Mouse (Mus musculus) heart, embryonic 10.5 days (tissue): ENCODE data around the gene Dip2b. TPM values are rescaled to one million over a fixed set of nuclear protein-coding genes. Genes with fewer than 3 reads are reported as not detected.

Experiments
- DNase-seq: peaks from one replicate; pipeline ENCODE4 v3.0.0-alpha.2; 2017; ENCODE audit warnings: low spot score
- H3K27ac ChIP-seq: fragments of 300-500 bp; sonication (generic); 2 replicates; pipeline ENCODE4 v1.5.1; 2016; ENCODE audit warnings: mild to moderate bottlenecking
- H3K27me3 ChIP-seq: fragments of 300-500 bp; sonication (generic); 2 replicates; pipeline ENCODE4 v1.6.1; 2016; ENCODE audit warnings: mild to moderate bottlenecking; ENCODE audit not compliant: poor library complexity, insufficient read depth, severe bottlenecking
- H3K36me3 ChIP-seq: fragments of 300-500 bp; sonication (generic); 2 replicates; pipeline ENCODE4 v1.6.1; 2016; ENCODE audit warnings: mild to moderate bottlenecking, moderate library complexity
- H3K4me1 ChIP-seq: fragments of 300-500 bp; sonication (generic); 2 replicates; pipeline ENCODE4 v1.6.1; 2016; ENCODE audit warnings: mild to moderate bottlenecking
- H3K4me3 ChIP-seq: fragments of 300-500 bp; sonication (generic); 2 replicates; pipeline ENCODE4 v1.5.1; 2016; ENCODE audit warnings: mild to moderate bottlenecking, moderate library complexity
- H3K9me3 ChIP-seq: fragments of 300-500 bp; sonication (generic); 2 replicates; pipeline ENCODE4 v1.6.1; 2016; ENCODE audit warnings: mild to moderate bottlenecking, moderate library complexity
- WGBS: fragments of 180-500 bp; shearing (Covaris S2); methylation state at CpG from one replicate; pipeline ENCODE4 v1.1.7; 2016; 5-methylcytosine and 5-hydroxymethylcytosine counted together
- polyA plus RNA-seq: library from polyadenylated mRNA; unstranded; fragments of >200 nt; fragmentation: Nextera tagmentation; extraction: Ambion mirVana; gene quantifications from 2 replicates; pipeline ENCODE4 v1.2.1, GENCODE M21; 2016

Dip2b gene
- polyA plus RNA-seq, 1 experiment from 2014 or later = 12.2 TPM

- Histone ChIP-seq H3K27ac (no peak overlapping the region), H3K4me3 (no peak overlapping the region), H3K27me3 (no peaks in the 10 kb centered on the region), H3K9me3 (no peaks in the 10 kb centered on the region), H3K4me1 (peaks cover 3% of the 10 kb centered on the region; the same call in 1 of the 2 replicates), H3K36me3 (peaks cover 78% of the 10 kb centered on the region)
- 80% methylated on average over 10 of the region's 10 CpGs for WGBS
- DNase-seq = no peak
Measured at GRCm38 (mm10) chr15:100181841-100182240, 143.4 kb downstream of the Dip2b start.

GRCm38 (mm10) chr15:100182526-100183280 is 144.2 kb downstream of the Dip2b start:
- H3K4me3 ChIP-seq = no peak overlapping the region
- H3K27me3 ChIP-seq = no peaks in the 10 kb centered on the region
- DNase-seq = no peak
- H3K9me3 ChIP-seq = no peaks in the 10 kb centered on the region
- peaks cover 80% of the 10 kb centered on the region for H3K36me3 ChIP-seq
- H3K27ac ChIP-seq = peak overlapping the region; percentile 5; the same call in 1 of the 2 replicates
- WGBS = 81% methylated on average over 28 of the region's 28 CpGs
- peaks cover 3% of the 10 kb centered on the region; the same call in 1 of the 2 replicates for H3K4me1 ChIP-seq

DNA sequence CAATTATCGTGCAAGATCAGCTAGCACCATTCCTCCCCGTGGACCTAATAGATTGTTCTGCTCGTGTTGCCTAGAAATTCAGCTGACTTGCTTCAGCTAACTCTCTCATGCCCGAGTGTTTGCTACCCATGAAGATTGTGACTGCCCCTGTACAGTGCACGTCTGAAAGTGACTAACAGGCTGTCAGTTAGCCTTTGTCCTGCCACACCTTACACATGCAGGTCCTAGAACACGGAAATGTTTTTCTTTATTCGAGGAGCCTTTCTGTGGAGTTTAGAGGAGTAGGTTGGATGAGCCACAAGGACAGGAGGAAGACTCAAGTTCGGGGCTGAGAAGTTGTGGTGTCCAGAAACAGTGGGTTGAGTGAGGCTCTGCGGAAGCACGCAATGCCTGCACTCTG is 145.0 kb downstream of the Dip2b start:
- WGBS = 88% methylated on average over 10 of the region's 10 CpGs
- no peaks in the 10 kb centered on the region for H3K9me3 ChIP-seq
- peaks cover 86% of the 10 kb centered on the region for H3K36me3 ChIP-seq
- H3K4me3 ChIP-seq = no peak overlapping the region
- no peak overlapping the region for H3K27ac ChIP-seq
- no peaks in the 10 kb centered on the region for H3K4me1 ChIP-seq
- H3K27me3 ChIP-seq = no peaks in the 10 kb centered on the region
- no peak for DNase-seq

DNA sequence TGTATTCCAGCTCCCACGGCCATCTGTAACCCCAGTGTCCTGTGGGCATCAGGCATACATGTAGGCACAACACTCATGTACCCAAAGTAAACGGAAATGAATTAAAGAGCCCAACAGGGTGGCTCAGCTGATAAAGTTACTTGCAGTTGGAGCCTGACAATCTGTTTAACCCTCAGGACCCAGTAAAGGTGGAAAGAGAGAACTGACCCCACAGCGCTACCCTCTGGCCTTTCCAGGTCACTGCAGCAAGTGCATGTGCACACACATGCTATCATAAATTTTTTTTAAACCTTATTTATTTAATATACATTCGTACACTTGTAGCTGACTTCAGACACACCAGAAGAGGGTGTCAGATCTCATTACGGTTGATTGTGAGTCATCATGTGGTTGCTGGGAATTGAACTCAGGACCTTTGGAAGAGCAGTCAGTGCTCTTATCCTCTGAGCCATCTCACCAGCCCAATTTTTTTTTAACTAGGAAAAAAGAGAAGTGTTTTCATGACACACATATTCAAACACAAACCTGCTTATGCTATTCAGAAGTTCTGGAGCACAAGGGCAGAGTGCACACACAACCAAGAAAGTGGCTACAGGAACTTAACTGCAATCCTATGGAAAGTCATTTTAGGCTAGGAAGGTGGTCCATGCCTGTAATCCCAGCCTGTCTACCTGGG is 146.5 kb downstream of the Dip2b start:
- no peak overlapping the region for H3K27ac ChIP-seq
- DNase-seq = no peak
- no peaks in the 10 kb centered on the region for H3K27me3 ChIP-seq
- H3K36me3 ChIP-seq = peaks cover 92% of the 10 kb centered on the region
- H3K4me3 ChIP-seq = no peak overlapping the region
- H3K4me1 ChIP-seq = no peaks in the 10 kb centered on the region
- no peaks in the 10 kb centered on the region for H3K9me3 ChIP-seq
- WGBS = 79% methylated on average over 5 of the region's 5 CpGs

DNA sequence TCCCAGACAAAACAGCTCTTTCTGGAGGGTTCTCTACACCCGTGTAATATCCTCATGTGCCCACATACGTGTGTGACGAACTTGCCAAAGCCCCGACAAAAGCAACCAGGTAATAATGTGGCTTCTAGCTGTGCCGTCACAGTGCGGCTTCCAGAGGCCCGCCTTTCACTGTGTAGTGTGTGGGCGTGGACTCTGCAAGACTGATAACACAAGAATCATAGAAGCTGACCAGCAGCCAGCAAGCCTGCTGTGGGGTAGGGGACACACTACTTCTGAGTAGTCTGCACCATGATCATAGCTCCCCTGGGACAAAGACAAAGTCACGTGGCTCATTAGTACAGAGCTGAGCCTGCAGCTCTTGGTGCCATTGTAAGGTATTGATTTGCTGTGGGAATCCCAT is 147.8 kb downstream of the Dip2b start:
- H3K27me3 ChIP-seq = no peaks in the 10 kb centered on the region
- H3K4me1 ChIP-seq = no peaks in the 10 kb centered on the region
- DNase-seq = no peak
- WGBS = 79% methylated on average over 9 of the region's 9 CpGs
- peaks cover 94% of the 10 kb centered on the region for H3K36me3 ChIP-seq
- no peak overlapping the region for H3K4me3 ChIP-seq
- H3K27ac ChIP-seq = no peak overlapping the region
- no peaks in the 10 kb centered on the region for H3K9me3 ChIP-seq

GRCm38 (mm10) chr15:100186882-100187672 is 148.6 kb downstream of the Dip2b start:
- Histone ChIP-seq H3K4me1 (peaks cover 3% of the 10 kb centered on the region), H3K27ac (no peak overlapping the region), H3K4me3 (no peak overlapping the region), H3K36me3 (peaks cover 94% of the 10 kb centered on the region), H3K9me3 (no peaks in the 10 kb centered on the region), H3K27me3 (no peaks in the 10 kb centered on the region)
- WGBS = 93% methylated on average over 8 of the region's 8 CpGs
- DNase-seq = no peak

- Histone ChIP-seq H3K27me3 (no peaks in the 10 kb centered on the region), H3K4me3 (no peak overlapping the region), H3K4me1 (peaks cover 6% of the 10 kb centered on the region), H3K9me3 (no peaks in the 10 kb centered on the region), H3K36me3 (peaks cover 95% of the 10 kb centered on the region), H3K27ac (no peak overlapping the region)
- WGBS = 89% methylated on average over 5 of the region's 5 CpGs
- no peak for DNase-seq
Measured at GRCm38 (mm10) chr15:100188542-100188941, 150.1 kb downstream of the Dip2b start.

DNA sequence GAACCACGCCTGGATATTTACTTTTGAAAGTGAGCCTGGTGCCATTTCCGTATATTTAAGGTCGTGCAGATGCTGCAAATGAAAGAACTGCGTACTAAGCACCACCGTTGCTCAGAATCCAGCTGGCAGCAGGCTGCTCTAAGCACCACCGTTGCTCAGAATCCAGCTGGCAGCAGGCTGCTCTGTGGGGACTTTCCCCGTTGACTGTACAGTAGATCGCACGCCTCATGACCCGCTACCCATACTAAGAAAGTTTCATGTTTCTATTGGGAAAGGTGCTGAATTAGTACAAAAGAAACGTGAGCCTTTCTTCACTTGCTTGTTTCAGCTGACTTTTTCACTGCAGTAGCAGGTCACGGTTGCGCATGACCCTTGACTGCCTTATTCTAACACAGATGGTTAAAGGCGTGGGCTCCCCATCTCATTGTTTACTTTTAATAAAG is 150.5 kb downstream of the Dip2b start:
- H3K4me3 ChIP-seq = no peak overlapping the region
- no peak for DNase-seq
- WGBS = 92% methylated on average over 14 of the region's 14 CpGs
- no peaks in the 10 kb centered on the region for H3K27me3 ChIP-seq
- peaks cover 6% of the 10 kb centered on the region for H3K4me1 ChIP-seq
- no peak overlapping the region for H3K27ac ChIP-seq
- peaks cover 95% of the 10 kb centered on the region for H3K36me3 ChIP-seq
- H3K9me3 ChIP-seq = no peaks in the 10 kb centered on the region

DNA sequence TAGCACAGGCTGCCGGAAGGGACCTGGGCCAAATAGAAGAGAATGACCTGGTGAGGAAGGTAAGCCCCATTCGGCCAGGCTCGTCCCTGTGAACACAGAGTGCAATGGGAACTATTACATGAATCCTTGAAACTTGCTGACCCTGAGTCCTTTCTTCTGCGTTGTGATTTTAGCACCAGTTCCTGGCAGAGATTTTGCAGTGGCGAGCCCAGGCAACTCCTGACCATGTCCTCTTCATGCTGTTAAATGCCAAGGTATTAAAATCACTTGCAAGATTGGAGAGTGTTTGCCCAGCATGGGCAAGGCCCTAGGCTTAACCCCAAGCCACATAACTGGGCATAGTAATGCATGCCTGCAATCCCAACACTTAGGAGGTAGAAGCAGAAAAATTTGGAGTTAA is 151.6 kb downstream of the Dip2b start:
- no peak overlapping the region for H3K4me3 ChIP-seq
- H3K27me3 ChIP-seq = no peaks in the 10 kb centered on the region
- H3K36me3 ChIP-seq = peaks cover 95% of the 10 kb centered on the region
- DNase-seq = no peak
- H3K27ac ChIP-seq = no peak overlapping the region
- WGBS = 92% methylated on average over 5 of the region's 5 CpGs
- H3K4me1 ChIP-seq = peaks cover 6% of the 10 kb centered on the region
- H3K9me3 ChIP-seq = no peaks in the 10 kb centered on the region

DNA sequence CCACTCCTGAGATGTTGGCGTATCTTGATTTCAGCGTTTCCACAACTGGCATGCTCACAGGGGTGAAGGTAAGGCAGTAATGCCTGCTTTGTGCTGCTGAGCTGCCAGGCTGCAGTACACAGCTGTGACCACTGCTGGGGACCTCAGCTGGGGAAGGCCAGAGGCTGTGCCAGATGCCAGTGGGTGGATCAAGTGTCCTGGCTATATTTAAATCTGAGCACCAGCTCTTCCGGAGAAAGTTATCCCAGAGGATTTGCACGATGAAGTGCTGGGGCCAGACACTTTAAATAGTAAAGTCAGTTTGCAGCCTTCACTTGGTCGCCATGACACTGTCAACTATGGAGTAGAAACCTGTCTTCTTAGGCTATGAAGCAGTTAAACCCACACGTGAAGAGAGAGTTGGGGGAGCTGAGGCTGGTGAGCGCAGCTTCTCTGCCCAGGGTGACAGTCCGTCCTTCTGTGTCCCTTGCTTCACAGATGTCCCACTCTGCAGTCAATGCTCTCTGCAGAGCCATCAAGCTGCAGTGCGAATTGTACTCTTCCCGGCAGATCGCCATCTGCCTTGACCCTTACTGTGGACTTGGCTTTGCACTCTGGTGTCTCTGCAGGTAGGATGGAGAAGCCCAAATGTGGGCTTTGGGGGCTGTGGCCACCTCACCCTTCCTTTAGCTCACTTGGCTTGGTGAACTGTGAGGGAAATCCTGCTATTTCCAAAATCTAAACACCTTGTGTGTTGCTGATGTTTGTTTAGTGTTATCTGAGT is 160.7 kb downstream of the Dip2b start:
- no peaks in the 10 kb centered on the region for H3K9me3 ChIP-seq
- no peak overlapping the region for H3K4me3 ChIP-seq
- 74% methylated on average over 11 of the region's 11 CpGs for WGBS
- DNase-seq = no peak
- H3K4me1 ChIP-seq = peaks cover 38% of the 10 kb centered on the region
- peak overlapping the region; percentile 74 for H3K27ac ChIP-seq
- peaks cover 81% of the 10 kb centered on the region for H3K36me3 ChIP-seq
- no peaks in the 10 kb centered on the region for H3K27me3 ChIP-seq

DNA sequence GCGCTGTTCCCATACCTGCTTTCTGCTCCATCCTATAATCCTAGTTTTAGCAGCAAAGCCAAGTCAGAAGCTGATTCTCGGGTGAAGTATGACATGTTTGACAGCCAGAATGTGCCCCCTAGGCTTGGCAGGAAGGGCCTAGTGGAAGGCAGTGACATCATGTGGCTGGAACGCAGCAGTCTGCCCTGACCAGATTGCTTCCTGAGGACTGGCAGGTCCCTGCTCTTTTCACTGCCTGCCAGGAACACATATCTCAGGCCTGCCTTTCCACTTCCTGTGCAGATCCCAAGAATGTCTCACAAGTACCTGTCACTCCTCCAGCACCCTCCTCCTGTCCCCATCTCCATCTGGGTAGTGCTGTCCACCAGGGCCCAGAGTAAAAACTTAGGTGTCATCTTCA is 161.3 kb downstream of the Dip2b start:
- Histone ChIP-seq H3K4me3 (no peak overlapping the region), H3K4me1 (peaks cover 41% of the 10 kb centered on the region), H3K36me3 (peaks cover 79% of the 10 kb centered on the region), H3K27me3 (no peaks in the 10 kb centered on the region), H3K27ac (peak overlapping the region; percentile 74; the same call in 1 of the 2 replicates), H3K9me3 (no peaks in the 10 kb centered on the region)
- DNase-seq = peak; percentile 82
- WGBS = 39% methylated on average over 3 of the region's 3 CpGs

DNA sequence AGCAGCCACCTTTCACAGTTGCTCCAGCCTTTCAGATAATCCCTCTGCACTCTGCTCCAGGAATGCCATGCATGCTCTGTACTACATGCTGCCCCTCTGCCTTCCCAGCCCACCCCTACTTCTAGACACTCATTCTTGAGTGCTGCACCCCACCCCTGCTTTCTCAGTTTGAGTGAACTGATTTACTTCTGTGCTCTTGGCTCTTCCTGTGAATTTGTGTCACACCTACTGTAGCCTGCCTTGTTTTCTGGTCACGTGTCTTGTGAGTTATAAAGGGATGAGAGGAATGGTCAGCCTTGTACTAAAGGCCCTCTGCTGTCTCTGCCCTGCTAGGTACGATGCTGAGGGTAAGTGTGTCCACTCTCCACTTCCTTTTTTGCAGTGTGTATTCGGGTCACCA is 163.3 kb downstream of the Dip2b start:
- no peaks in the 10 kb centered on the region for H3K27me3 ChIP-seq
- peaks cover 77% of the 10 kb centered on the region for H3K36me3 ChIP-seq
- H3K4me3 ChIP-seq = no peak overlapping the region
- no peak for DNase-seq
- H3K9me3 ChIP-seq = no peaks in the 10 kb centered on the region
- peak overlapping the region; percentile 78 for H3K27ac ChIP-seq
- WGBS = 70% methylated on average over 3 of the region's 3 CpGs
- peaks cover 44% of the 10 kb centered on the region for H3K4me1 ChIP-seq
